Mouse (Mus musculus) spleen, adult 2 months (tissue): Measurements from ENCODE around the gene Peli2. TPM values are rescaled to one million over a fixed set of nuclear protein-coding genes. Genes with fewer than 3 reads are reported as not detected.

Experiments
- DNase-seq, 2 experiments: peaks; one replicate each; pipeline versions ENCODE4 v3.0.0 to v3.0.0-alpha.2; 2012 to 2021; ENCODE audit warnings: low spot score in 2 of 2, low read depth in 1 of 2
- H3K27ac ChIP-seq: fragments of 200-500 bp; 2 replicates; pipeline ENCODE4 v1.5.1; 2012; ENCODE audit warnings: low read length, inconsistent platforms; ENCODE audit not compliant: insufficient read depth
- H3K27me3 ChIP-seq: fragments of 200-500 bp; 2 replicates; pipeline ENCODE4 v1.6.1; 2012; ENCODE audit warnings: mild to moderate bottlenecking, moderate library complexity, low read length, inconsistent platforms; ENCODE audit not compliant: control insufficient read depth, insufficient read depth
- H3K36me3 ChIP-seq: fragments of 200-500 bp; 2 replicates; pipeline ENCODE4 v1.6.1; 2012; ENCODE audit warnings: mild to moderate bottlenecking, low read length, inconsistent platforms; ENCODE audit not compliant: control insufficient read depth, insufficient read depth
- H3K4me1 ChIP-seq: fragments of 200-500 bp; 2 replicates; pipeline ENCODE4 v1.6.1; 2011; ENCODE audit warnings: inconsistent platforms; ENCODE audit not compliant: control insufficient read depth, insufficient read depth, insufficient read length
- H3K4me3 ChIP-seq: fragments of 200-500 bp; 2 replicates; pipeline ENCODE4 v1.5.1; 2011; ENCODE audit warnings: mild to moderate bottlenecking, inconsistent platforms; ENCODE audit not compliant: insufficient read depth, insufficient read length; ENCODE audit errors: extremely low read depth
- CTCF ChIP-seq: fragments of 200-500 bp; IDR thresholded peaks from 2 replicates; pipeline ENCODE4 v1.5.1; 2011; ENCODE audit warnings: mild to moderate bottlenecking, inconsistent platforms; ENCODE audit not compliant: insufficient read depth, insufficient read length, insufficient replicate concordance; ENCODE audit errors: extremely low read depth
- POLR2A ChIP-seq: fragments of 200-500 bp; IDR thresholded peaks from 2 replicates; pipeline ENCODE4 v1.6.1; 2011; ENCODE audit warnings: low read depth, low read length, inconsistent platforms
- whole genome bisulfite sequencing: fragments of 180-500 bp; shearing (Covaris S2); methylation state at CpG from one replicate; pipeline ENCODE4 v1.1.7; 2018; 5-methylcytosine and 5-hydroxymethylcytosine counted together
- polyA plus RNA-seq: library from polyadenylated mRNA; depleted of rRNA; stranded (reverse); fragments of >200 nt; gene quantifications from 2 replicates; pipeline ENCODE4 v1.2.3, GENCODE M21; 2012

The Peli2 gene
- polyA plus RNA-seq, 1 experiment: 3.1 TPM

DNA sequence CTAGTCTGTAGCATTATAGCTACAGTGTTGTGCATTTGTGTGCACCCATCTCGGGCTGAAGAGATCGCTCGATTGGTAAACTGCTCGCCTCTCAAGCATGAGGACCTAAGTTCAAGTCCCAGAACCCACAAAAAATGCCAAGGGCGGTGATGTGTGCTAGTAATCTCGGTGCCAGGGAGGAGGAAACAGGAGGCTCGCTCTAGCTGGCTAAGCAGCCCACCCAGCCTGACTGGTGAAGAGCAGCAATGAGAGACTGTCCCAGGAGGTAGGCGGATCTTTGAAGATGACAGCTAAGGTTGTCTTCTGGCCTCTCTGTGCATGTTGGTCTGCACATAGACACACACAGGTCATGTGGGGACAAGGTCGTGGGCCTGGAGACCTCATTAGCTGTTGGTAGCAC lies 129.3 kb downstream of the Peli2 start:
- TF ChIP-seq CTCF (no peak), POLR2A (no peak)
- 84% methylated on average over 9 of the region's 9 CpGs for WGBS
- Histone ChIP-seq H3K4me3 (no peak overlapping the region), H3K36me3 (no peaks in the 10 kb centered on the region), H3K4me1 (peaks cover 7% of the 10 kb centered on the region; the same call in 1 of the 2 replicates), H3K27ac (no peak overlapping the region), H3K27me3 (no peaks in the 10 kb centered on the region)
- DNase-seq: no peak

DNA sequence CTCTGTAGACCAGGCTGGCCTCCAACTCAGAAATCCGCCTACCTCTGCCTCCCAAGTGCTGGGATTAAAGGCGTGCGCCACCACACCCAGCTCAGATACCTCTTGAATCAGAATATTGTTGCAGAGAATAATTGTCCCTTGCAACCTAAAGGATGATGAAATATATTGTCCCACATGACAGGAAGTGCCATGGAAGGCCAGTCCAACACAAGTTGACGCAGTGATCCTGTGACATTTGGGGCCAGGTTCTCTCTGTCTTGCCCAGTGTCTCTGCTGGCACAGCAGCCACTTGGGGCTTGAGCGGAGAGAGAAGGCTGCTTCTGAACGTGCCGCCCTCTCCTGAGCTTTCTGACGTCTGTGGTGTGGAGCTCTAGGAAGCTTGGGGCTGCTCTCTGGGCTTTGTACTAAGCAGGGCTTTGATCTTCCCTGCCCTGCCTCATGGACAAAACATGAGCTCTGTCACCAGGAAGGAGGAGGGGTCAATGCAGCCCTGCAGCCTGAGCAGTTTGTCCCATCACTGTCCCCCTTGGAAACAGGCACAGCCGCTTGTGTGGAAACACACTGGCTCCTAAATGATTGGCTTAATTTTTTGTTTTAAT lies 130.9 kb downstream of the Peli2 start:
- no peaks in the 10 kb centered on the region for H3K36me3 ChIP-seq
- H3K4me3 ChIP-seq: no peak overlapping the region
- H3K27me3 ChIP-seq: no peaks in the 10 kb centered on the region
- H3K27ac ChIP-seq: no peak overlapping the region
- TF ChIP-seq CTCF: no peak
- TF ChIP-seq POLR2A: no peak
- no peak for DNase-seq
- H3K4me1 ChIP-seq: 0 out of 2 replicates have a peak, but pooled peaks cover under 1% of the 10 kb centered on the region
- 89% methylated on average over 9 of the region's 9 CpGs for WGBS

DNA sequence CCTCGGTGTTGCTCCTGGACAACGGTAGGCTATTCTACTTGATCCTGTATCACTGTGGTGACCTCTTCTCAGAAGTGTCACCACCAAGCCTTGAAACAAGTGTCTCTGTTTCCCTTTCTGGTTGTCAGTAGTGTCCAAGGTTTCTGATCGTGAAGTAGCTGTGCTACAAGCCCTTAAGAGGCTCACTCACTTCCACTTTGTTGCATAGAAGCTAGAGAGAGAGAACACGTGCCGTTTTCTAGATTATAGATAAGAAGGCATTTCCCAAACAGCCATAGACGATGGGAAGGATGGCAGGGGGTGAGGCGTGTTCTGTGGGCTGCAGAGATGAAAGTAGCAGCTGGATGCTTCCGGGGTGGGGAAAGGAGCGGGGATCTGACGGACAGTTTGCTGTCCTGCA lies 132.6 kb downstream of the Peli2 start:
- no peak for TF ChIP-seq POLR2A
- no peak for TF ChIP-seq CTCF
- no peaks in the 10 kb centered on the region for H3K27me3 ChIP-seq
- no peak for DNase-seq
- 42% methylated on average over 10 of the region's 10 CpGs for WGBS
- H3K4me1 ChIP-seq: no peaks in the 10 kb centered on the region
- no peaks in the 10 kb centered on the region for H3K36me3 ChIP-seq
- H3K4me3 ChIP-seq: no peak overlapping the region
- H3K27ac ChIP-seq: no peak overlapping the region

DNA sequence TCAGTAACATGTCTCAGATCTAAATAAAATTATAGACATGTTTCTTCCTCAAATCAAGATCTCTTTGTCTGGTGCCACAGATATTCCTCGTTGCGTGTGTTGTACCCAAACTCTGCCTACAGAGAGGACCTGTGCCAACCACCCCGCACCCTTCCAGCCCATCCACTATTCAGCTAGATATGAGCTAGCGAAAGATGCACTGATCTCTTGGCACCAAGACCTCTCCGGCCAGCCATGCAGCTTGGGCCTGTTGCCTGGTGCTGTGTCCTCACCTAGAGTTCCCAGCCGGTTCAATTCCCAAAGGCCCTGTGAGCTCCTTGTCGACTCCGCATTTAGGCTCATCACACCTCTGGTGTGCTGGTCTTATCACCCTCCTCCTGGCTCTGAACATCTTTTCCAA lies 134.1 kb downstream of the Peli2 start:
- H3K36me3 ChIP-seq: no peaks in the 10 kb centered on the region
- DNase-seq: no peak
- no peak overlapping the region for H3K27ac ChIP-seq
- TF ChIP-seq CTCF (no peak), POLR2A (no peak)
- H3K4me3 ChIP-seq: no peak overlapping the region
- H3K27me3 ChIP-seq: no peaks in the 10 kb centered on the region
- H3K4me1 ChIP-seq: no peaks in the 10 kb centered on the region
- 94% methylated on average over 8 of the region's 8 CpGs for WGBS

DNA sequence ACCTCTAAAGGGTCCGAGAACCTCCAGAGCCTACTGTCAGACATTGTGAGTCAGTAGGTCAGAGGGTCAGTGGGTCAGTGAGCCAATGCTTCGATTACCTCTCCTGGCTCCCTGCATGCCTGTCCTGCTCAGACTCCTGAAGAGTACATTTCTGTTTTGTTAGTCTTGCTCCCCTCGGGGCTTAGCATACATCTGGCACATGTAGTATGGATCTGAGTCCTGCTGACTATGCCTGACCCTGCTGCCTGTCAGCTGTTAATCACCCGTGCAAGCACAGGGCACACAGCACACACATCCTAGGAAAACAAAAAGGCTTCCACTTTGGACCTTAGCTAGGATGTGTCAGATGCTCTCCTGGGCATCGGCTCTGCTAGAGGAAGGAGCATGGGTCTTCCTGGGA lies 134.7 kb downstream of the Peli2 start:
- no peak overlapping the region for H3K4me3 ChIP-seq
- no peaks in the 10 kb centered on the region for H3K27me3 ChIP-seq
- DNase-seq: no peak
- WGBS: 84% methylated on average over 5 of the region's 5 CpGs
- H3K27ac ChIP-seq: no peak overlapping the region
- no peak for TF ChIP-seq POLR2A
- no peak for TF ChIP-seq CTCF
- H3K36me3 ChIP-seq: no peaks in the 10 kb centered on the region
- no peaks in the 10 kb centered on the region for H3K4me1 ChIP-seq

DNA sequence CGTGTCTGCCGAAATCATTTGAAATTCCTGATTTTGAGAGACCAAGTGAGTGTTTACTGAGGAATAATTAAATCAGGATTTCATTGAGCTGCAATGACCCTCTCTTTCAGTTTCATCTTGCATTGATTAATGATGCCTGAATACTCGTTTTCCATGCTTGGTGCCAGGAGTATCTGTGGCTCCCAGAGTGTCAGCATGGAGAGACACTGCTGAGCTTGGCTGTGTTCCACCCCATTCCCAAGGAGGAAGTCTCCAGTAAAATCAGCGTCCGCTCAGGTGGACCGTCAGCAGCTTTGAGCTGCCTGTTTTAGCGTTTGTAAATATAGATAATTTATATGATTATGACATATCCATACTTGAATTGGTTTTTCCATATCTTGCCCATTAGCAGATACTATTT lies 137.1 kb downstream of the Peli2 start:
- H3K4me1 ChIP-seq: no peaks in the 10 kb centered on the region
- no peak overlapping the region for H3K4me3 ChIP-seq
- WGBS: 93% methylated on average over 7 of the region's 7 CpGs
- no peak for DNase-seq
- TF ChIP-seq CTCF (no peak), POLR2A (no peak)
- no peaks in the 10 kb centered on the region for H3K27me3 ChIP-seq
- no peak overlapping the region for H3K27ac ChIP-seq
- no peaks in the 10 kb centered on the region for H3K36me3 ChIP-seq

DNA sequence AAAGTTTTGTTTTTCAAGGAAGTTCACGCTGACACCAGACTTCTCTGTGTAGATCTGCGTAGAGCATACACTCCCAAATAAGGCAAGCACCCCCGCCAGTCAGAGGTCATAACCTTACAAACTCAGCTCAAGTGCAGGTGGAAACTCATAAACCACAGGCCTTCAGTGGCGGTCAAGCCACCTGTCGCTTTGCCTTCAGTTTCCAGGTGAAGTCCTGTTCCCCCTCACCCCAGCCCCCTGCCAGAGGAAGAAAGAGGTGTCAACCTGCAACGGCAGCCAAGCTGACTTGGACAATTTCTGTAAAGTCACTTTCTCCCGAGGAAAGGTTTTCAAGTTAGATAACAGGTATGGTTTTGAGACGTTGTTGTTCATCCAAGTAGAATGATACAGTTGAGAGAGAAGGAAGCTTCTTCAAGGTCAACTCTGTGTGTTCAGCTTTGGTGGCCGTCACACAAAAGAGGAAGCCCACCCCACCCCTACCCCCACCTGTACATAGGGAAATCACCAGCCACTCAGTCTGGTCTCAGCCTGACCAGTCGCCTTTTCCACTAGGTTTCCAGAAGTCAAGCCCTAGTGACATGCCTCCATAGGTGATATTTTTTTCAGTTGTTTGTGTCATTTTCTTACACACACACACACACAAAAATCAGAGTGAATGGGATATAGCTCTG lies 138.2 kb downstream of the Peli2 start:
- 19% methylated on average over 10 of the region's 10 CpGs for WGBS
- no peaks in the 10 kb centered on the region for H3K27me3 ChIP-seq
- DNase-seq: no peak
- no peaks in the 10 kb centered on the region for H3K36me3 ChIP-seq
- H3K4me3 ChIP-seq: no peak overlapping the region
- TF ChIP-seq POLR2A: no peak
- no peak for TF ChIP-seq CTCF
- H3K4me1 ChIP-seq: no peaks in the 10 kb centered on the region
- peak overlapping the region; percentile 52 for H3K27ac ChIP-seq
